Mouse (Mus musculus): ENCODE measurements around the gene Tmem94.

DNA sequence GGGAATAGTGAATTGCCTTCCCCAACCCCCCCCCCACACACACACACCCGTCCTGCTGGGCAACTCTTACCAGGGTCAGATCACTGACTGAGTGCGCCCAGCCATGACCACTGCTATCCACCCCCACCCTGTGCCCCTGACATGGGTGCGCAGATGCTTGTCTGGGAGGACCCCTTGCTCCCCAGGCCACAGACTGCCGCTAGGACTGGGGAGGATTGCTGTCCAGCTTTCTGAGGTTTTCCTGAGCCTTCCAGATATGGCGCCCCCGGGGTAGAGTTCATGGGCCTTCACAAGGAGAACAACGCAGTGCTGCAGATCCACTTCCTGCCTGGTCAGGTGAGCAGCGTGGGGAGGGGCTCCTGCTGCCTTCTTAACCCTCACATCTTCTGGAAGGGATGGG is 79.0 kb downstream of the Tmem94 start:
- no peak for TF ChIP-seq CTCF (IDR thresholded peaks at IDR 0.05; ENCODE audit: extremely low read depth, insufficient read length, insufficient replicate concordance, low read depth, low read length)
- no peak for TF ChIP-seq POLR2A (IDR thresholded peaks at IDR 0.05; ENCODE audit: low read depth, low read length)

Data from small intestine, adult 2 months (tissue).